Mouse (Mus musculus) spleen, embryonic (tissue): ENCODE measurements at regions not wholly inside any gene's neighbourhood (a gene's known extent, or its start where the extent isn't known, plus 50 kb on each side); places are given as distances from the start of the nearest gene placed in this dataset.
"Not testable (repeated sequence)": the region's sequence is repeated elsewhere in the genome, so short reads cannot be mapped to it uniquely, and the experiment has no call there.

Source experiments
- CTCF ChIA-PET: fragments of 350-600 bp; sonication (Branson Sonifier 250); formaldehyde crosslinking; loops from one replicate; lab custom pipeline; 2022; lab: Charles Lee

DNA sequence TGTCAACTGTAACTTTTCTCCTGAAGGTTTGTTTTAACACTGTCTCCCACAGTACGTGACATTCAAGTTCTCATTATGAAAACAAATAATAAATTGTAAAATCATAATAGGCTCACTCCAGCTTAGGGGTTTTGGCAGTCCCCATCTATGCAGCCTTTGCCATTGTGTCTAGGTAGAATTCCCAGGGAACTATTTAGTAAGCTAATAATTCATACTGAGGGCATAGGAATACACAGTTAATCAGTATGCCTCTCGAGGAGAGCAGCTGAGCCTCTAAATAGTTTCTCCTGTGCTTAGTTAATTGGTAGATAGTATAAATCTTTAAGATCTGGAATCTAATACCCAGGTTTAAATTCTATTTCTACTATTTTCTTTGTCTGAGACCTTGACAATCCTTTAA is 191.7 kb downstream of the Tprg start:
- CTCF ChIA-PET, result no interaction called here

DNA sequence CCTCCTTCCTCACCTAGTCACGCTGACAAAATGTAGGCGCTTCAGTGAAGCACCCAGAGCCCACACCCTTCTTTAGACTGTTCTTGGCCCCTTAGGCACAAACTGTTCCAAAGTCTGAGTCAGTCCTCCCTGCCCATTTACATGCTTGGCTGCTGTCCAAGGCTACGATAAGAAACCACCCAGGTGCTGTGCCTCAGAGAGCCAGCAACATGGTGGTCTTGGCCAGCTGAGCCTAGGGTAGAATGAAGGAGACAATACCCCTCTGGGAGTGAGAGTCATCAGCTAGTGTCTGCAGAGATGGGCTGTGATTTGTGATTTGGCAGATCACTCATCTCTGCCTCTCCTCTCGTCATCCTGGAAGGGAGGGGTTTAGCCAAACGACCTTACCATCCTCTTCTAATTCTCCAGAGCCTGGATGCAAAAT is 197.2 kb downstream of the Tprg start:
- CTCF ChIA-PET, result interaction anchor here (0.6 kb wide), 1 partner anchor 751 kb away, joined by 3 read pairs; no protein-coding TSS in a partner anchor

DNA sequence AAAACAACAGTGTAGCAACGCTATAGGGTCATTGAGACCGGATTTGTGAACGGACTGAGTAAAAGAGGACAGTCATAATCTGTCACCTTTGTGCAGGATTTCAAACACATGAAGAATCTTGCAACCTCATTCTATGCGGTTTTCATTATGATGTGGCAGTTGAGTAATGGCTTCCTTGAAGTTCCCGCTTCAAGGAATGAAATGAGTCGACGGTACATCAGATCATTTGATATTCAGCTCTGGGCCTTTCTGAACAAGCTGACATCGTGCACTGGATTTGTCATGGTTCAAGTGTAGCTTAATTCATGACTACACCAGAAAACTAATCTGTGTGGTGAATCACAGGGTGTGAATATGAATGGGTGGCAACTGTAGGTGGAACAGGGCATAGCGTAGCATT is 198.4 kb downstream of the Tprg start:
- CTCF ChIA-PET, result no interaction called here

DNA sequence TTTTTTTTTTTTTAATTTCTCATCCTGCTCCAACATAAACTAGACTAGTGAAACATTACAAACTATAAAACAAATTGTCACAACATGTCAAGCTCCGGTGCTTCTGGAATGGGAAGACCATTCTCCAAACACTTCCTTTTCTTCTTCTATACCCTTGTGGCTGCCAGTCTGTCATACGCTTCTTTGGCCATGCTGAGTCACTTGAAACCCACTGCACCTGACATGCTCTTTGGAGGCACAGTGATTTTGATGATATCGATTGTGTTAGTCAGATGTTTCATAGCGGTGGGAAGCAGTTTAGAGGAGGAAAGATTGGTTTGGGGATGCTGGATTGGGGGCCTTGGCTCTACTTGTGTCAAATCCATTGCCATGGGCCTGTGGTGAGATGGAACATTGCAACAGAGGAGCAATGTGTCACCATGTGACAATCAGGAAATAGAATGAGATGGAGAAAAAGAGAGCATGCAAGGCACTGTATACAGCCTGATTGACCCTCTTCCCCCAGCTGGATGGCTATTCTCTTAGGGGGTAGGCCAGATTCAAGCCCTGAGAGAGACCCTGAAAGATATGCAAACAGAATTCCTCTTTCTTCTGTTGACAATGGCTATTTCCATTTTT is 197.0 kb upstream of the Trp63 start:
- CTCF ChIA-PET, result no interaction called here

DNA sequence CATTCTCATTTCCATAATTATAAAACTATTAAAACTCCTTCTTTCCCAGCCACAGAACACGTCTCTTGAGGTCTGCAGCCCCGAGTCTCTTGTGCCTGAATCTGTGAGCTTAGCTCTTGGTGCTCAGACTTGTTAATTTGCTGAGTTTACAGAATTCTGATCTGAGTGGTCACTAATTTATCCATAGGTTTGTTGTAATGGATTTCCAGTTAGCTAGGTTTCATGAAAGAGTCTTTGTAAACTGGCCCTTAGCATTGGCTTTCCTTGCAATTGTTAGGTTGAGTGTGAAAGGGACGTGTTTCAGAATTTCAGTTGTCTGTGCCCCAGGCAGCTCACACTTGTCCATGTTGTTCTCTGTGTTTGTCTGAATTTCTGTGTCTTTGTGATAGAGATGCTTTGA is 192.7 kb upstream of the Trp63 start:
- CTCF ChIA-PET, result no interaction called here

DNA sequence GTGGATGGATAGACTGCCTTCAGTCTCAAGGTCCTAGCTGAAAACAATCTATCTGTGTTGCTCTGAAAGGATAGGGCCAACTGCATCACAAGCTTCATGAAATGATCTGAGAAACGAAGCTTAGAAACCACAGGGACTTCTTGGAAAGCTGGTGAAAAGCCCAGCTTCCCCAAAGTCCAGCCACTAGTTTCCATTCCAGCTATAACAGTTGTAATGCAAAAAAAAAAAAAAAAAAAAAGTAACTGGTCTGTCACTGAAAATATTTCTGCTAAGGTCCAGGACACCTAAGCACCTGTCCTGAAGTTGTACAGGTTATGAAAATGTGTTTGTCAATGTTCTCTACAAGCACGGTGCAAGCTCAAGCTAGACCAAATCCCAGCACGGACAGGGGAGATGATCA is 189.4 kb upstream of the Trp63 start:
- CTCF ChIA-PET, result interaction anchor here (0.6 kb wide), 1 partner anchor 1677 kb away, joined by 3 read pairs; no protein-coding TSS in a partner anchor

DNA sequence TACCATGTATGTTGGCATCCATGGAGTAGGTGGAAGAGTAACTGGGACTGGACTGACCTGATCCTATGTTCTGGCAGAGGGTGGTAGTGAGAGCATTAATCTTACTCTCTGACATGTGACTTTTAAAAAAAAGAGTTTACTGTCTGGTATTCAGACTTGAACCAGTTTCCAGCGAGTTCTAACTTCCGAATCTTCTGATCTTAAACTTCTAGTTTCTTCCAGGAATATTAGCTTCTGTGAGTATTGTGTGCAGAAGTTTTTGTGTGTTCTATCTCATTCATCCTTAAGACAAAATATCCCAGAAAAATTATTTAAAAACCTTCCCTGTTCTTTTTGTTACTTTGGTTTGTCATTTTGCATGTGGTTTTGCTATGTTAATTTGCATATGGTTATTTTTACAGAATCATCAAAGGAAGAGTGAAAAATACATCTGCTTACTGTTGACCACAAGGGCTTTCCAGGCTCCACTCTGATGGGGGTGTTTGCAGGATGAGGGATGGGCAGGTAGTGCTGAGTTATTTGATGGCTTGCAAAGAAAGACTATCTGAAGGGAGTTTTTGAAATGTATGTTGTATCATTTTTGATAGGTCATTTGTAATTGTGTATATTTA is 187.9 kb upstream of the Trp63 start:
- CTCF ChIA-PET, result no interaction called here

DNA sequence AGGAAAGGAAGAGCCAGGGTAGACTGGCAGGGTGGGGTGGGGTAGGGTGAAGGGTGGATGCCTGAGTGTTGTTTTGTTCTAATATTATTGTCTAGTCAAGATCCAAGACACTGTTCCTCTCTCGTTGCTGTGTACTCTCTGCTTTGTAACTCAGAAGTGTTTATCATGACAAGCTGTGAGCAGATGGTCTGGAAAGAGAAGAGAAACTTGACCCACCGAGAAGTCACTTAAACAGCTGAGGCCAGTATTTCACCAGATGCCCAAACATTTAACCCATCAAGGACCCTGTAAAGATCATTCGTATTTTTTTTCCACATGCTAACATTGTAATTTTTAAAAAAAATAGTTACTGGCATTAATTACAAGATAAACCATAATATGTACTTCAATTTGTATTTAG is 178.7 kb upstream of the Trp63 start:
- CTCF ChIA-PET, result no interaction called here

DNA sequence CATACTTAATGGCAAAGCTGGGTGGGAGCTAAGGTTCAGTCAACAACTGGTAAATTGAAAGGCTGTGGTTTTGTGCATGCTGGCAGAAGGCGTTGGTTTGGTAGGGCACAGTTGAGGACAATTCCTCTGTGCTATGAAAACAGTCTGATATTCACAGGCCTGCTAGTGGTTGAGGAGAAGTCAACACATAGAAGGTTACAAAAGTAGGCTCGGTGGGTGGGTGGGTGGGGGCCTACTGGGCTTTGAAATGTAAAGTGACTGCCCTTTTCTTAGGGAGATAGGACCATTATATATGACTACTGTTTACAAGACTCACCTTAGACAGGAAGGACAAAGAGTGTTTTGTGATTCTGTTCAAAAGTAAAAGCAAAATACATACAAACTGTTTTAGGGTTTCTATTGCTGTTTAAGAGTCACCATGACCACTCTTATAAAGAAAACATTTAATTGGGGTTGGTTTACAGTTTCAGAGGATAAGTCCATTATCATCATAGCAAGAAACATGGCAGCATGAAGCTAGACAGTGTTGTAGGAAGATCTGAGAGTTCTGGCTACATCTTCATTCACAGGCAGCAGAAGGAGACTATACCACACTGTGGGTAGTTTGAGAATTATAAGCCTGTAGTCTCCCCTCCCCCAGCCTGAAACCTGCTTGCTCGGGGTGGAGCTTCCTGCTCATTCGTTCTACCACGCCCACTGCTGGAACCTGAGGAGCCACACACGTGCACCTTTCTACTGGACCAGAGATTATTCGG is 166.3 kb upstream of the Trp63 start:
- CTCF ChIA-PET, result no interaction called here

DNA sequence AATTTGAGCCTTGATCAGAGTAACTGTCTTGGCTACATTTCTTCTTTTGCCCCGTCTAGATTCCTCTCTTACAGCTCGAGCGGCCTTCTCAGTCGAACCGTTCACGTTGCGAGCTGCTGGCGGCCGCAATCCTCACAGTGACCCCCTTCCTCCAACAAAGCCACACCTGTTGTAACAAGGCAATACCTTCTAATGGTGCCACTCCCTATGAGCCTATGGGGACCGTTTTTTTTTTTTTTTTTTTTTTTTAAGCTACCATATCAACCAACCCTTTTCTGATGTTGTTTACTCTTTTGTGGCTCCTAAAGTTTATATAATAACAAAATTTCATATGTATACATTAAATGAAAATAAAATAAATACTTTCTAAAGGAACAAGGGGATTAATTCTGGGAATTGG is 160.4 kb upstream of the Trp63 start:
- CTCF ChIA-PET, result not testable (repeated sequence)

DNA sequence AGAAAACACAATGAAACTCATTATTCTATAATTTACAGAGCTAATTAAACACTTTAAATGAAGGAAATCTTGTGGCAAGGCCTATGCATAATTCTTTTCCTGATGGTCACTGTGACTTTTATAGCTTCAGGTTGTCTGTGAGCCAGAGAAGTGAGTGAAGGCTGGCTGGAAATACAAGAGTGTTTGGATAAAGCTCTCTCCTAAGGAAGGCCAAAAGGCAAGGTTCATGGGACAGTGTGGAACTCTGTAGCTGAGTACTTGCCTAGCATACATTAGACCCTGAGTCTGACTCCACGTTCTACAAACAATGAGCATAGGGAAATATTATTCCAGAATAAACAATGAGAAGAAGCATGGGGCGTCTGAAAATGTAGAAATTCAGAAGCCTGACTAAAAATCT is 159.9 kb upstream of the Trp63 start:
- CTCF ChIA-PET, result no interaction called here

DNA sequence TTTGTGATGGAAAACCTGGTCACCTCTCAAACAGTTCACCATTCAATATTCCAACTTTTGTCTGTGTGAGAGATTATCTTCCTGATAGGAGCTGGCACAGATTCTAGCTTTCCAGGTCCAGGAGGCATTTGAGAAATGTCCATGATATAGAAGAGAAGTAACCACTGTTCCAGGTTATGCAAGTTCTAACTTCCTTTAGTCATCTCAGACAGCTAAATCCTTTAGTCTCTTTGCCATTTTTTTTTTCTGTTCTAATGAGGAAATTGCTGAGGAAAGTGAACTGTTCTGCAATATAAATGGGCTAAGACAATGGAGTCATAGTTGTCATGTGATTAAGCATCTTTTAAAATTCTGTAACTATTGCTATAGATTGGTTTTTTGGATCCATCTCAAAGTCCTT is 155.7 kb upstream of the Trp63 start:
- CTCF ChIA-PET, result no interaction called here

DNA sequence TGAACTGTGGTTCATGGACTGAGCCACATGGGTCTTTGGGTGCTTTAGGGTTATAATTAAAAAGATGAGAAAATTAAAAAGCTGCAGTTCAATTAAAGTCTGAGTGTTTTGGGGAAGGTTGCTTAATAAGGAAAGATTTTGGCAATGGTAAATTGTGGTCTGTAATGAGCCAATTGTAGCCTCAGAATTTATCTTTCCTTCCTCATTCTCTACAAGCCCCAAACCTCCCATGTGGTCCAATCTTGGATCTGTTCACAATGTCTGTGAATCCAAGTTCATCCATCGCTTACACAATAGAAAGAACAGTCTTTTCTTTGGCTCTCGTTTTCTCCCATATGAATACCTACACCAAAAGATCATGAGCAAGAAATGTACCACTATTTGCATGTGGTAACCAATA is 155.2 kb upstream of the Trp63 start:
- CTCF ChIA-PET, result no interaction called here

DNA sequence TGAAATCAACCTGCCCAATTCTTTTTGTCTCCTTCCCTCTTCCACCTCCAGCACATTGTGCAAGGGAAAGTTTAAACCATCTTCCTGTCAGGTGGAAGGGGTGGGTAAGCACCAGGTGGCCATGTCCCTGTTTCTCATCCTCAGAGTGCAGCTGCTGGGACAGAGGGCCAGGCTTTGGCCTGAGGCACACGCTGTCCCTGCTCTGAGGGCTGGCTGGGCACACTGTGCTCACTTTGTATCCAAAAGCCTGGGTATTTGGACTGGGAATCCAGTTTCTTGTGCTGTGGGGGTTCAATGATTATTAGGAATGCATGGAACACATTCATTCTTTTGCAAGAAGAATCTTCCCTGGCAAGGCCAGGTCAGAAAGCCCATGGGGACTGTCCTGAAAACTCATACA is 153.9 kb upstream of the Trp63 start:
- CTCF ChIA-PET, result no interaction called here

DNA sequence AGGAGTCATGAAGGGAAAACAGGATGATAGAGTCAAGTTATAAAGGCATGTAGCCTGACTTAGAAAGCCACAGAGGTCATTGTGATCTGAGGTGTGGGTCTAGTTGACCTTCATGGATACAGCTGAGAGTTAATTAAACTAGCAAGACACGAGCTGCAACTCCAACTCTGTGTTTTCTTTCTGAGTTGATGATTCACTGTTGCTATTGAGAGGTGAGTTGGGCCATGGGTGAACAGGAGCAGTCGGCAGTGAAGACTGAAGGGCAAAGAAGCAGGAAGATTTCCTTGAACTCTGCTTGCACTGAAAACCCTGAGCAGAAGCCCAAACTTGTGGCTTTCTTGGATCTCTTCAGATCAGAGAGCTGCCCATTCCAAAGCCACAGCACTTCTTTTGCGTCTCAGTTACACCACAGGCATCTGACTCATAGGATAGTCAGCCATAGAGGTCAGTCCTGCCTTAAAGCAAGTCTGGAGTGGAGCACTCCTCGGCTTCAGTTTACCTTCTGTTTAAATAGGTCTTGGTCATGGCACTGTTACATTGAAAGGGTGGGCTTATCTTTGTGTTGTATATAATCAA is 151.7 kb upstream of the Trp63 start:
- CTCF ChIA-PET, result no interaction called here

DNA sequence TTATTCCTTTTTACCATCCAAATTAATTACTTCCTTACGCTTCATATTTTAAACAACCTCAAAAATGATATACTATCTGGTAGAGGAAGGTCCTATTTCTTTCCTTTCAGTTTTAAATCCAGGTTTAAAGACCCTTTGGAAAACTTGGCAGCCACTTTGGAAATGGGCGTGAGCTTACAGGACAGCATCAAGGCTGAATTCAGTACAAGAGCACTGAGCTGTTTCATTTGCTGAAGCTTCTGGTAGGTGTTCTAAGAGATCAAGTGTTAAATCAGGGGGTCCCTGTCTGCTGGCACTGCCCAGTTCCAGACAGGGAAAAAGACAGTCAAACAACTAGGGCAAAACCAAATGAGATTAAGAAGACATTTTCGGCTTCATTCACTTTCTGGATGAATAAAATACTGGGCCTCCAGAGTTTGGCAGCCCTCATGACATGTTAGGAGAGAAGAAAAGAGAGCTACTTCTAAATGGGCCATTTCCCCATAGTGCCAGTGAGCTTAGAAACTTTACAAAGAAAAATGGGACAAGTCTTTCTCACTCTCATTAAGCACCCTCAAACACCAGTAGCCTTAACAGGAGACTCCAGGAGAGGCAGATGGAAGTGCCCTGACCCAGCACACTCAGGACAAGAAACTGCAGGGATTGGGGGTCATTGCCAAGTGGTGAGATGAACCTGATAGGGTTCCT is 150.9 kb upstream of the Trp63 start:
- CTCF ChIA-PET, result no interaction called here

DNA sequence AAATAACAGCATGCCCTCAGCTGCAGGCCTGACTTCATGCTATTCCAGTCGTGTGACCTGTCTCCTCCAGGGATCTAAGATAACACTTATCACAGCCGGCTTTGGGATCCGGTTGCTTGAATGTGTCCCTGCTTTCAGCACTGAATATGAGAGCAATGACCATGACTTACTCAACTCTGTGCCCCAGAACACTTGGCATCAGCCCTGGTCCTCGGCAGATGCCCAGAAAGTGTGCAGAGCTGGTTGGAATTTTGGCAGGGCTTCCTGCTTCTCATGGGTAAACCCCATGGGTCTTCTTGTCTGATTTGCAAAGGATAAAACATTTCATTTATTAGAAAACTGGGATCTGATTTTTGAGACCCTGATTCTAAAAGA is 150.4 kb upstream of the Trp63 start:
- CTCF ChIA-PET, result no interaction called here

DNA sequence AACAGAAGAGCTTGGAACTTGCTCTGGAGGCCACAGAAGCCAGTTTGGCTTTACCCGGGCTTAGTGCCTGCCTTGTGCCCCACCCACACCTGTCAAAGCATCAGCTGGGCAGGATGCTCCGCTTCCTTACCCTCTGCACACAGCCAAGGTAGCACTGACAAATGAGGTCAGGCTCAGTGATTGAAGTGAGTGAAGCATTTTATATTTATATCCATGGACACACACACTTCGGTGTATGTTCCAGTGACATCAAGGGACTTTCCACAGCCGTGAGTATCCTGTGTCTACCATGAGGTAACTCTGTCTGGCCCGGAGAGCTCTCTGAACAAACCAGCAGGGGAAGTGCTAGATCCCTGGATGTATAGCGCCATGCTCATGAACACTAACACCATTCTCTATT is 147.0 kb upstream of the Trp63 start:
- CTCF ChIA-PET, result no interaction called here

DNA sequence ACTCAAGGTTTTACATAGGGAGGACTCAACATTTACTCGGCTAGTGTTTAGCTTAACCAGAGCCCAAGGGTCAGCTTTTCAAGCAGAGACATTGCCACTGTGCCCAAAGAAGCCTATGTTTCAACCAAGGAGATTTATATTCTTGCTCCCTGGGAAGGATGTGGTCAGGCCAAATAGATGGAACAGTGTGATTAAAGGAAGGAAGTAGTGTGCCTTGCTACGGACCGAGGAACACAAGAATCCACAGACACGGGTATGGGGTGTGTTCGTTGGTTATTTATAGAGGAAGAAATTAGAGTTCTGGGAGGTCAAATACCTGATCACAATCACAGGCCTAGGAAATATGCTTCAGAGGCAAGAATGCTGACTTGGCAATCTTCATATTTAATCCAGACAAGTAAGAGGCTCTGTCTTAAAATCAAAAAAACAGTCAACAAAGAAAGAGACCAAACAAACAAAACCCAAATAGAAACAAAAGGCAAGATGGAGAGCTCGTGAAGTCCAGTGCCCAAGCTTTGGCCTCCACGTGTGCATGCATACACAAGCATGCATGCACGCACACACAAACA is 133.9 kb upstream of the Trp63 start:
- CTCF ChIA-PET, result no interaction called here

DNA sequence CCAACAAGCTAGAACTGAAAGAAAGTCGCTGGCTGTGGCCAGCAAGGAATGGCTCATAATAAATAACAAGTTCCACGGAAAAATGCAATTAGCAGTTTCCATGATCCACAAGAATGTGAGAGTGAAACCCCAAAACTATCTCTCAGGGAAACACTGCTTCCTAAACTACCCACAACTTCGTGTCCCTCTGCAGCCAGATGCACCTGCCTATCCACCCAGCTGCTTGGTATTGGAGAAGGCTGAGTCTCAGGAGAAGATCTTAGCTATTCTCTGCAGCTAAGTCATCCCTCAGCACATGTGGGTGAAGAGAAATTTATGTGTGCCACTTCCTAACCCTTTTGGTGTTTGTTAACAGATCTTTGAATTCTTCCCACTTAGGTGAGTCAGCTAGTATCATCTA is 126.4 kb upstream of the Trp63 start:
- CTCF ChIA-PET, result no interaction called here

DNA sequence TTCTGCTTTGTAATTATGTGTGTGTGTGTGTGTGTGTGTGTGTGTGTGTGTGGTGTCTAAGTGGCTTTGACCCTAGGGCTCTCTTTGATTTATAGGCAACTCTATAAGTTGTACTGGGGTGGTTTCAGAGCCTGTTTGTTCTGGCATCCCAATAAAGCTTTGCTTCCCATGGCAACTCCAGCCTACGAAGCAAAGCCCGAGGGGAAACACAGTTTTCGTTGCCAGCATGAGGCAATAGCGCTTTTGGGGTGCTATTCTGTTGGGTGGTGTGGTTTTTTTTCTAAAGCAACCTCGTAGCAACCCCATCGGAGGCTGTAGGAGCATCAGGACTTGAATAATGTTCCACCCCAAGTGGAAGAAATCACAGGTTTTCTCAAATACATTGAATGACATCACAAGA is 103.3 kb upstream of the Trp63 start:
- CTCF ChIA-PET, result no interaction called here
